ENCODE assay signal across 8 mouse cellular contexts in genomic region chrX:12076763-12077600, GRCm38 (mm10).
A peak's percentile ranks its signal among the peaks of the same experiment; 100 is the strongest.
DNase-seq lines count a peak whose midpoint lies in the region; ATAC-seq and TF ChIP-seq lines count a peak whose summit lies in the region.

No protein-coding gene starts in this region.

- H3K36me3 ChIP-seq in embryonic facial prominence, embryonic 10.5 days (replicated peaks) = no peaks in the 10 kb centered on the region
- H3K36me3 ChIP-seq in liver, embryonic 12.5 days = no peaks in the 10 kb centered on the region
- H3K36me3 ChIP-seq in midbrain, postnatal 0 days (ENCODE audit: insufficient read depth, low read length) = no peaks in the 10 kb centered on the region
- no peaks in the 10 kb centered on the region for H3K36me3 ChIP-seq in stomach, embryonic 16.5 days (ENCODE audit: control insufficient read depth, insufficient read depth, low read length)

- no peaks in the 10 kb centered on the region for H3K9me3 ChIP-seq in embryonic facial prominence, embryonic 10.5 days
- H3K9me3 ChIP-seq in liver, embryonic 12.5 days (replicated peaks) = no peaks in the 10 kb centered on the region
- no peaks in the 10 kb centered on the region for H3K9me3 ChIP-seq in midbrain, postnatal 0 days (ENCODE audit: low read length)
- no peaks in the 10 kb centered on the region for H3K9me3 ChIP-seq in stomach, embryonic 16.5 days (replicated peaks; ENCODE audit: control insufficient read depth, low read length)

- no peak for TF ChIP-seq CTCF in midbrain, postnatal 0 days (IDR thresholded peaks at IDR 0.05)

- 4% methylated on average over 58 of the region's 58 CpGs for WGBS in embryonic facial prominence, embryonic 10.5 days
- WGBS in liver, embryonic 12.5 days (ENCODE audit: insufficient replicate concordance) = 2% methylated on average over 55 of the region's 58 CpGs
- WGBS in midbrain, postnatal 0 days = 5% methylated on average over 43 of the region's 58 CpGs
- WGBS in stomach, embryonic 16.5 days = 2% methylated on average over 57 of the region's 58 CpGs

- ATAC-seq in liver, embryonic 12.5 days = peak; percentile 74
- peak; percentile 31; the same call in 1 of the 2 replicates for ATAC-seq in midbrain, postnatal 0 days (ENCODE audit: low FRiP score)
- peak; percentile 31; the same call in 1 of the 2 replicates for ATAC-seq in stomach, embryonic 16.5 days (ENCODE audit: insufficient read depth, low FRiP score)

- peak overlapping the region; percentile 92 for H3K4me2 ChIP-seq in liver, embryonic 12.5 days
- peak overlapping the region; percentile 75 for H3K4me2 ChIP-seq in midbrain, postnatal 0 days (ENCODE audit: low read depth, low read length, poor library complexity, severe bottlenecking)
- H3K4me2 ChIP-seq in stomach, embryonic 16.5 days (ENCODE audit: low read depth, low read length) = peak overlapping the region; percentile 73

- H3K9ac ChIP-seq in liver, embryonic 12.5 days = peak overlapping the region; percentile 82
- peak overlapping the region; percentile 52 for H3K9ac ChIP-seq in midbrain, postnatal 0 days (replicated peaks; ENCODE audit: low read length, poor library complexity, severe bottlenecking)
- H3K9ac ChIP-seq in stomach, embryonic 16.5 days (ENCODE audit: low read length) = peak overlapping the region; percentile 79

- peak; percentile 55 for DNase-seq in CD4-positive helper T cell, adult 2 months (ENCODE audit: low read depth, low spot score)
- peak; percentile 73 for DNase-seq in adrenal gland, postnatal 10 days
- DNase-seq in embryonic facial prominence, embryonic 10.5 days (ENCODE audit: low spot score) = peak; percentile 62
- peak; percentile 58 to 66 for DNase-seq in heart, adult 9 months (ENCODE audit: low spot score in 2 of 2)
- DNase-seq in kidney, adult 18-20 months = peak; percentile 65
- no peak for DNase-seq in midbrain, postnatal 0 days (ENCODE audit: low spot score)

- H3K27me3 ChIP-seq in embryonic facial prominence, embryonic 10.5 days (replicated peaks; ENCODE audit: low read depth, poor library complexity, severe bottlenecking) = peaks cover 100% of the 10 kb centered on the region
- peaks cover 95% of the 10 kb centered on the region for H3K27me3 ChIP-seq in liver, embryonic 12.5 days (replicated peaks)
- H3K27me3 ChIP-seq in midbrain, postnatal 0 days (ENCODE audit: insufficient read depth, low read length) = peaks cover 26% of the 10 kb centered on the region; the same call in 1 of the 2 replicates
- peaks cover 58% of the 10 kb centered on the region; the same call in 1 of the 2 replicates for H3K27me3 ChIP-seq in stomach, embryonic 16.5 days (ENCODE audit: control insufficient read depth, insufficient read depth, low read length)

- H3K4me1 ChIP-seq in embryonic facial prominence, embryonic 10.5 days = peaks cover 68% of the 10 kb centered on the region
- H3K4me1 ChIP-seq in liver, embryonic 12.5 days = peaks cover 62% of the 10 kb centered on the region
- no peaks in the 10 kb centered on the region for H3K4me1 ChIP-seq in midbrain, postnatal 0 days (ENCODE audit: insufficient read depth, low read length)
- peaks cover 14% of the 10 kb centered on the region; the same call in 1 of the 2 replicates for H3K4me1 ChIP-seq in stomach, embryonic 16.5 days (ENCODE audit: control insufficient read depth, insufficient read depth, low read length)

- H3K4me3 ChIP-seq in embryonic facial prominence, embryonic 10.5 days = peak overlapping the region; percentile 69
- peak overlapping the region; percentile 73 for H3K4me3 ChIP-seq in liver, embryonic 12.5 days
- peak overlapping the region; percentile 50 for H3K4me3 ChIP-seq in midbrain, postnatal 0 days (ENCODE audit: low read depth, low read length)
- peak overlapping the region; percentile 68 for H3K4me3 ChIP-seq in stomach, embryonic 16.5 days (replicated peaks; ENCODE audit: low read length)

- H3K27ac ChIP-seq in embryonic facial prominence, embryonic 10.5 days (replicated peaks) = peak overlapping the region; percentile 72
- peak overlapping the region; percentile 68 for H3K27ac ChIP-seq in liver, embryonic 12.5 days
- H3K27ac ChIP-seq in midbrain, postnatal 0 days (ENCODE audit: low read depth, low read length) = peak overlapping the region; percentile 55
- H3K27ac ChIP-seq in stomach, embryonic 16.5 days (ENCODE audit: low read length) = no peak overlapping the region; the same call in 1 of the 2 replicates
